Mouse (Mus musculus) embryonic facial prominence, embryonic 10.5 days (tissue): ENCODE measurements around the gene Kcnn3. TPM values are rescaled to one million over a fixed set of nuclear protein-coding genes. Genes with fewer than 3 reads are reported as not detected.

Experiments used
- DNase-seq: peaks from one replicate; pipeline ENCODE4 v3.0.0-alpha.2; 2017; ENCODE audit warnings: low spot score
- H3K27ac ChIP-seq: fragments of 300-500 bp; sonication (generic); replicated peaks from 2 replicates; pipeline ENCODE4 v1.5.1; 2016; ENCODE audit warnings: mild to moderate bottlenecking
- H3K27me3 ChIP-seq: fragments of 300-500 bp; sonication (generic); replicated peaks from 2 replicates; pipeline ENCODE4 v1.6.1; 2016; ENCODE audit warnings: low read depth, mild to moderate bottlenecking; ENCODE audit not compliant: poor library complexity, severe bottlenecking
- H3K36me3 ChIP-seq: fragments of 300-500 bp; sonication (generic); replicated peaks from 2 replicates; pipeline ENCODE4 v1.6.1; 2016; ENCODE audit warnings: mild to moderate bottlenecking, moderate library complexity
- H3K4me1 ChIP-seq: fragments of 300-500 bp; sonication (generic); 2 replicates; pipeline ENCODE4 v1.6.1; 2016
- H3K4me3 ChIP-seq: fragments of 300-500 bp; sonication (generic); 2 replicates; pipeline ENCODE4 v1.5.1; 2016; ENCODE audit warnings: mild to moderate bottlenecking, moderate library complexity
- H3K9me3 ChIP-seq: fragments of 300-500 bp; sonication (generic); 2 replicates; pipeline ENCODE4 v1.6.1; 2016; ENCODE audit warnings: mild to moderate bottlenecking
- WGBS: fragments of 180-500 bp; shearing (Covaris S2); methylation state at CpG from one replicate; pipeline ENCODE4 v1.1.7; 2016; 5-methylcytosine and 5-hydroxymethylcytosine counted together
- polyA plus RNA-seq: library from polyadenylated mRNA; unstranded; fragments of >200 nt; fragmentation: Nextera tagmentation; extraction: Ambion mirVana; gene quantifications from 2 replicates; pipeline ENCODE4 v1.2.1, GENCODE M21; 2016

Gene Kcnn3
- polyA plus RNA-seq, 1 experiment from 2014 or later: 0.62 TPM

DNA sequence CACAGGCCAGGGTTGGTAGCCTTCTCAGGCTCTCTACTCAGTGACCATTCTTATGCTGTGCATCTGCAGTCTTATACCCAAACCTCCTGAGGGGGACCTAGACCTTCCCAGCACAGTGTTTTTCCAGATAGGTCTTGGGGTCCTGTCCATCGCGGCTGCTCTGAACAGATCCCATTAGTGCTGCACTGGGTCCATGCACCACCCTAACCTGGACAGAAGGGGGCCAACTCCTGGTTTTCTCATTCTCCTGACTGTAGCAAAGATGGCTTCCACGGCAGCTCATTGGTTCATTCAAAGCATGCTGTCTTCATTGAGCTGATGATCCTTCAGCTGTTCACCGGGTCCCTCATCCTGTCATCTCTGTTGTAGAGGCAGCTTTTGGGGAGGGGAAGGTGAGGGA, 58.1 kb downstream of the Kcnn3 start:
- no peak overlapping the region for H3K4me3 ChIP-seq
- H3K27me3 ChIP-seq: no peaks in the 10 kb centered on the region
- peaks cover 18% of the 10 kb centered on the region for H3K4me1 ChIP-seq
- no peak overlapping the region for H3K27ac ChIP-seq
- no peaks in the 10 kb centered on the region for H3K36me3 ChIP-seq
- no peaks in the 10 kb centered on the region for H3K9me3 ChIP-seq
- DNase-seq: no peak
- 75% methylated on average over 4 of the region's 4 CpGs for WGBS

DNA sequence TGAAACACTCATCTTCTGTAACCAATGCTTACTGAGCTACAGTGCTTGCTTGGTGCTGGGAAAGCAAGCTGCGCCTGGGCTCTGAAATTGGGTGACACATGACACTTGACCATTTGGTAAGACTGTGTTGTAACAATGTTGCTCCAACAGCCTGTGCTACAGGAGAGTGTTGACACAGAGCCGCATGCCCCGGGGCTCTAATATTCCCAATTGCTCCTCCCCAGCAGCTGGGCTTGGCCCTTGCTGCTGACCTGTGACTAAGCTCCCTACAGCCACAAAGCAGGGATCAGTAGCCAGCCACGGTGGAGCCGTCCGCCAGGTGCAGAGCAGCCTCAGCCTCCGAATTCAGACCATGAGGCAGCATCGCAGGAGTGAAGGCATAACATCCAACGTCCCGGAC, 58.8 kb downstream of the Kcnn3 start:
- H3K4me3 ChIP-seq: peak overlapping the region; percentile 4; the same call in 1 of the 2 replicates
- DNase-seq: peak; percentile 68
- no peaks in the 10 kb centered on the region for H3K27me3 ChIP-seq
- H3K36me3 ChIP-seq: no peaks in the 10 kb centered on the region
- WGBS: 38% methylated on average over 10 of the region's 10 CpGs
- peaks cover 23% of the 10 kb centered on the region for H3K4me1 ChIP-seq
- peak overlapping the region; percentile 44; the same call in 1 of the 2 replicates for H3K27ac ChIP-seq
- no peaks in the 10 kb centered on the region for H3K9me3 ChIP-seq

DNA sequence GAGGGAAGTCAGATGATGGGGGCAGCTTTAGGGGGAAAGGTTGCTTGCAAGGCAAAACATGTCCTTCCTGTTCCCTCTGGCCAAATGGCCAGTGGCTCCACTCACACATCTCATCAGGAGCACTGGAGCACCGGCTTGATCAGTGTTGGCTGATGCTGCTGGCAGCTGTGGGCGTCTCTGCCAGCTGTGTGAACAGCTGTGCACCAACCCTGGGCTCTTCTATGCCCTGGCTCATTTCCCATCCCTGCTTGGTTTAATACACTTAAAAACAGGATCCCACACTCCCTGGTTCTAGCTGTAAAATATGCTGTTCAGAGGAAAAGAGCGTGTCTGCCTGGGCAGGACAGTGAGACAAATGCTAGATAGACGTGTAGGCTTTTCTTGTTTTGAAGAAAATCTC, 64.3 kb downstream of the Kcnn3 start:
- H3K36me3 ChIP-seq: no peaks in the 10 kb centered on the region
- H3K27me3 ChIP-seq: no peaks in the 10 kb centered on the region; the same call in none of the 2 replicates
- H3K27ac ChIP-seq: no peak overlapping the region
- no peak for DNase-seq
- H3K4me1 ChIP-seq: peaks cover 55% of the 10 kb centered on the region
- H3K4me3 ChIP-seq: no peak overlapping the region
- WGBS: 64% methylated on average over 4 of the region's 4 CpGs
- no peaks in the 10 kb centered on the region for H3K9me3 ChIP-seq

DNA sequence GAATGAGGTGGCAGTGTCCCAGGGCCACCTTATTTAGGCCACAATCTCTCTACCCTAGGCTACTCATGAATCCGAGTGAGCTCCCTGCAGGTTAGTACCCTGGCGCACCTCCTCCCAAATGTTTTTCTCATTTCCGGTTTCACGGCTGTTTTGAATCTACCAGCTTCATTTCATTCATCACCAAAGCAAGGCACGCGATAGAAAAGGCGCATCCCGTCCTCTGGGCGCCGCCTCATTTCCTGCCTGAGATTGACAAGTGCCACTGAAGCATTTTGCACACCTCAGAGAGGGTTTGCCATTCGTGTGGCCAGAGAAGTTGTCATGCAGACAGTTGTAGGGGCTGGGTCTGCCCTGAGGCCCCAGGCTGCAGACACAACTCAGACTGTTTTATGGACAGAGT, 68.5 kb downstream of the Kcnn3 start:
- Histone ChIP-seq H3K4me3 (no peak overlapping the region), H3K4me1 (peaks cover 65% of the 10 kb centered on the region), H3K9me3 (no peaks in the 10 kb centered on the region), H3K27me3 (no peaks in the 10 kb centered on the region; the same call in none of the 2 replicates), H3K36me3 (no peaks in the 10 kb centered on the region), H3K27ac (no peak overlapping the region)
- 60% methylated on average over 11 of the region's 11 CpGs for WGBS
- peak; percentile 30 for DNase-seq

DNA sequence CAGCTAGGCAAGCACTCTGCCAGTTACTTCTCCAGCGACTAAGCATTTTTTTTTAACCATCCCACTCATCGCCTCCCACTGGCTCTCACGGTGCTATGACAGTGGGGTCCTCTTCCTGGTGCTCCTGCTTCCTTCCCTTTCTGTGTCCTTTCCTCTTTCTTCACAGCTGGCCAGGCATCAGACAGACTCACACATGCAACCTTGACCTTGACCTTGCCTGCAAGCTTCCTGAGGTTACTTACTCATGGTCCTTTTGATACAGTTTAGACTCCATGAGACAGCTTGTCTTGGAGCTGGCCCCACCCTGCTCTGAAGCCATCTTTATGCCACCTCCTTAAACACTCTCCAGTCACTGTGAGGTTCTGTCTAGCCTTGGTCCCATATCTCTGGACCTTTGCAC, 69.4 kb downstream of the Kcnn3 start:
- no peak overlapping the region for H3K27ac ChIP-seq
- H3K27me3 ChIP-seq: no peaks in the 10 kb centered on the region; the same call in none of the 2 replicates
- H3K4me3 ChIP-seq: no peak overlapping the region
- H3K4me1 ChIP-seq: peaks cover 65% of the 10 kb centered on the region
- H3K9me3 ChIP-seq: no peaks in the 10 kb centered on the region
- DNase-seq: no peak
- H3K36me3 ChIP-seq: no peaks in the 10 kb centered on the region
- WGBS: 79% methylated on average over 3 of the region's 3 CpGs

DNA sequence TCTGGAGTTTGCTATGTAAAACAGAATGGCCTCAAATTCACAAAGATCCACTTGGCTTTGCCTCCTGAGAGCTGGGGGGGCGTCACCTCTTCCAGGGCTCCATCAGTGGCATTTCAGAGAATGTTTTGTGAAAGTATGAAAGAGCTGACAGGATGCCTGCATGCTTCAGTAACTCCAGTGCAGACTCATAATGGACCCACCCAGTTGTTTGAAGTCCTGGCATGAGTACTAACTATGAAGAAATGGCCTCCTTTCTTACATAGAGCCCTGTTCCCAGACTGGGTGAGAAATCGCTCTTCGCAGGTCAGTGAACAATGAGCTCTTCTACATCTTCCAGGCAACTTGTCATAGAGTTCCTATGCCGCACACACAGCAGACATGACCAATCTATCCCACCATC, 70.4 kb downstream of the Kcnn3 start:
- 82% methylated on average over 4 of the region's 4 CpGs for WGBS
- no peak for DNase-seq
- Histone ChIP-seq H3K27ac (no peak overlapping the region), H3K36me3 (no peaks in the 10 kb centered on the region), H3K27me3 (no peaks in the 10 kb centered on the region; the same call in 1 of the 2 replicates), H3K4me3 (no peak overlapping the region), H3K9me3 (no peaks in the 10 kb centered on the region), H3K4me1 (peaks cover 69% of the 10 kb centered on the region)

DNA sequence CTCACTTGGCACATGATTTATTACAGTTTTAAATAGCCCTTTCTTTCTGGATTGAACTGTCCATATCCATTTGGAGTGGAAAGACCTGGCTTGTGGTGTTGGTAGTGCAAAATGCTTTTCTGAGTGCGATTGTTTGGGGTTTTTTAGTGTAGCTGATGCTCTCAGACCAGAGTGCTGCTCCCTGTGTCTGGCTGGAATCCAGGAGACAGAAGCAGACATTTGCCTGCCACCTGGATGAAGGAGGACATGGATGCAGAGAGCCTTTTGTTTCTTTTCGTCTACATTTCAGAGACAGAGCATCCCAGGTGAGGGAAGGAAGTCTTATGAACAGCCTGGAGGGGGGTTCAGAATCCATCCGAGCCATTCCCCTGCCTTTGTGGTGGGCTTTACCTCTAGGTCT, 71.5 kb downstream of the Kcnn3 start:
- Histone ChIP-seq H3K4me1 (peaks cover 59% of the 10 kb centered on the region), H3K9me3 (no peaks in the 10 kb centered on the region), H3K27ac (no peak overlapping the region), H3K4me3 (no peak overlapping the region), H3K27me3 (no peaks in the 10 kb centered on the region; the same call in 1 of the 2 replicates), H3K36me3 (no peaks in the 10 kb centered on the region)
- no peak for DNase-seq
- 68% methylated on average over 3 of the region's 3 CpGs for WGBS

DNA sequence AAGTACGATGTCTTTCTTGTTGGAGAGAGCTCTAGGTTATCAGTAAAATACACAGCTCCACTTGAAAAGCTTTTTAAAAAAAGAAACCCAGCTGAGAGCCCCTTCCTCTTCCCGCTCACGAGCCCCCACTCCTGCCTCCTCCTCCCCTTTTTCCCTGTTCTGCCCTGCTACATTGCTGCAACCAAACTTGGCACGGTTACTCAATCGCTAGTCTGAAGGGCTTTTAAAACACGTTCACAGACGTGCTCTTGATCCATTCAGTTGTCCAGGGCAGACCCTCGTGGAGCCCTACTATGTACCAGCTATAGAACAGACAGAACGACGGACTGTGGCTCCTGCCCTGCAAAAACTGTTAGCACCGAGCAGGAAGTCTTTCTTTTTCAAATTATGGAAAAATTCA, 72.8 kb downstream of the Kcnn3 start:
- no peak for DNase-seq
- Histone ChIP-seq H3K4me1 (peaks cover 53% of the 10 kb centered on the region), H3K36me3 (no peaks in the 10 kb centered on the region), H3K27me3 (no peaks in the 10 kb centered on the region; the same call in 1 of the 2 replicates), H3K9me3 (no peaks in the 10 kb centered on the region), H3K27ac (no peak overlapping the region), H3K4me3 (no peak overlapping the region)
- WGBS: 72% methylated on average over 11 of the region's 11 CpGs

DNA sequence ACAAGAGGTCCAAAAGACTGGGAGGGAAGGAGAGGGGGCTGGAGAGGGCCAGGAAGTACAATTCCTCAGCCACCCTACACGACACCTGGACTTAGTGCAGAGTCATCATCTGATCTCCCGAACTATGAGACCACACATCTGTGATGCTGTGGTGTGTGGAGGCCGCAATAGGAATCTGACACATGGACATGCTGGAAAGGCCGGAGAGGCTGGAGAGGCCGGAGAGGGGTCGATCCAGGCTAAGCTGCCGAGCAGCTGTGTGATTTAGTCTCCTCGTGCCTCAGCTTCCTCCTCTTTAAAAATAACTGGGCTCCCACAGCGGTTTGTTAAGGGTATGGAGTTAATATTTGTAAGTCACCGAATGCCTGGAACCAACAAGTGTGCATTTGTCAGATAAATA, 73.6 kb downstream of the Kcnn3 start:
- H3K9me3 ChIP-seq: no peaks in the 10 kb centered on the region
- H3K27ac ChIP-seq: peak overlapping the region; percentile 14; the same call in 1 of the 2 replicates
- H3K4me1 ChIP-seq: peaks cover 47% of the 10 kb centered on the region
- H3K36me3 ChIP-seq: no peaks in the 10 kb centered on the region
- H3K27me3 ChIP-seq: no peaks in the 10 kb centered on the region; the same call in 1 of the 2 replicates
- WGBS: 72% methylated on average over 10 of the region's 10 CpGs
- H3K4me3 ChIP-seq: no peak overlapping the region
- no peak for DNase-seq

DNA sequence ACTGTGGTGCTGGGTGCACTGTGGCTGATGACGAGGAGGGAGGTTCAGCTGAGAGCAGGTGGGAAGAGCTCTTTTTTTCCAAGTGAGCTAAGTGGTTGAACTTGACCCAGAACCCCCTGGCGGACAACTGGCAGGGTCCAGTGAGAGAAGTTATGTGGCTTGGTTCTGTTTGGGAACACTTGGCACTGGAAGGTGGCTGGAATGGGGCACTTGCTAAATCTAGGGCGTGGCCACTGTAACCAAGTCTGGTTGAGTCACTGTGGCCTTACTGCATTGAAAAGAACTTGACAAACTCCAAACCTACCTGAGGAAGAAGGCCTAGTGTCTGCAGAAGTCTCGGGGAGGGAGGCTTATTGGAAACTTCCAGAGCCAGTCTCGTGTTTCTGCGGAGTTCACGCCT, 78.4 kb downstream of the Kcnn3 start:
- WGBS: 88% methylated on average over 7 of the region's 7 CpGs
- H3K4me3 ChIP-seq: no peak overlapping the region

DNA sequence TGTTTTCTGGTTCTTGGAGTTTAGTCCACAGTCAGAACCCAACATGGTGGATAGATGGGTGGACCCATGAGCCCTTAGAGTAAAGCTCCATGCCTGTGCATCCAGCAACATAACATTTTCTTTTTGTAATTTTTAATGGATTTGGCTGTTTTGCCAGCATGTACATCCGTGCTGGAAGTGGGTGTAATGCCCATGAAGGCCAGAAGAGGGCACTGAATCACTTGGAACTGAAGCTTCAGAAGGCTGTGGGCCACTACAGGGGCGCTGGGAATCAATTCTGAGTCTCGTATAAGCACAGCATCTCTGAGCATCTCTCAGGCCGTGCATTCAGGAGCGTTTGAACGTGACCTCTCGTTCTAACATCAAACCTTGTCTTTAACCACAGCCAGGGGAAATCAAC, 79.0 kb downstream of the Kcnn3 start:
- no peak overlapping the region for H3K27ac ChIP-seq
- no peak overlapping the region for H3K4me3 ChIP-seq
- 92% methylated on average over 7 of the region's 7 CpGs for WGBS
- H3K9me3 ChIP-seq: peaks cover 9% of the 10 kb centered on the region
- H3K36me3 ChIP-seq: no peaks in the 10 kb centered on the region
- DNase-seq: no peak
- H3K27me3 ChIP-seq: peaks cover 3% of the 10 kb centered on the region; the same call in 1 of the 2 replicates
- H3K4me1 ChIP-seq: peaks cover 17% of the 10 kb centered on the region

More for the DNA sequence above, 78.4 kb downstream of the Kcnn3 start:
- peaks cover 23% of the 10 kb centered on the region for H3K4me1 ChIP-seq
- no peak overlapping the region for H3K27ac ChIP-seq
- peaks cover 9% of the 10 kb centered on the region for H3K9me3 ChIP-seq
- DNase-seq: no peak
- peaks cover 3% of the 10 kb centered on the region; the same call in 1 of the 2 replicates for H3K27me3 ChIP-seq
- no peaks in the 10 kb centered on the region for H3K36me3 ChIP-seq

DNA sequence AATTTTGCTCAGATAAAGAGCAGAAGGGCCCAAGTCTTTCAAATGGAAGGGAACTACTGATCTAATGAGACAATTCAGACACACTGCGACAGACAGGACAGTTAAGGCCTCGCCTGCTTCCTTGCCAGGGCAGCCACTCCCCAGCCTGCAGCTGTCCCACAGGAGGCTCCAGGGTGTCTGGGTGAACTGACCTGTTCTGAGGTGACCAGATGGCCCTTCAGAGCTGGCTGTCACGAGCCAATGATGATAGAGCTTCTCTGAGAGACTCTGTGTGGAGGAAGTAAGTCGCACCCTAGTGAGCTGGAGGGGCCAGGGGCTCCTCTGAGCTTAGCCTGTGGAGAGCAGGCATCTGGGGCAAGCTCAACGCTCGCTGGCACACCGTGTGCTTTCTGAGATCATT, 81.1 kb downstream of the Kcnn3 start:
- H3K27me3 ChIP-seq: peaks cover 3% of the 10 kb centered on the region; the same call in 1 of the 2 replicates
- no peak overlapping the region for H3K4me3 ChIP-seq
- 36% methylated on average over 7 of the region's 7 CpGs for WGBS
- H3K27ac ChIP-seq: no peak overlapping the region
- H3K9me3 ChIP-seq: peaks cover 9% of the 10 kb centered on the region
- H3K36me3 ChIP-seq: no peaks in the 10 kb centered on the region
- DNase-seq: no peak
- peaks cover 14% of the 10 kb centered on the region for H3K4me1 ChIP-seq

DNA sequence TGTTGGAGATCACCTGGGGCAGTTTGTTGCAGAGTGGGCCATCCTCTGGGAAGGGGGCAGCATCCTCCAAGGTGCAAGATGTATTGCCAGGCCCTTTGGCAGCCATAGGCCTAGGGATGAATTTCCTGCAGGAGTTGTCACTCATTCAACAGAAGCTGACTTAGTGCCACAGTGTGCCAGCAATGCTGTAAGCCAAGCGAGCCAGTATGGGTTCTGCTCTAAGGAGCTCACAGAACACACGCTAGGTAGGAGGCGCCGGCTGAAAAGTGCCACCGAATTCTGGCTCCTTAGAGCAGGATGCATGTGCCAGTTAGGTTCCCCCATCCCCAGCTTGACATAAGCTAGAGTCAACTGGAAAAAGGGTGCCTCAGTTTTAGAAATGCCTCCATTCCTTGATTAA, 83.3 kb downstream of the Kcnn3 start:
- no peak for DNase-seq
- Histone ChIP-seq H3K36me3 (no peaks in the 10 kb centered on the region), H3K27ac (no peak overlapping the region), H3K9me3 (peaks cover 9% of the 10 kb centered on the region), H3K4me1 (peaks cover 33% of the 10 kb centered on the region), H3K27me3 (peaks cover 3% of the 10 kb centered on the region; the same call in 1 of the 2 replicates), H3K4me3 (no peak overlapping the region)
- WGBS: 88% methylated on average over 5 of the region's 5 CpGs
